Mouse (Mus musculus) myocyte (in vitro differentiated cells): ENCODE results near the gene Tlk2.

ENCODE experiments used
- CEBPB ChIP-seq: IDR thresholded peaks from 2 replicates; pipeline ENCODE4 v1.6.1; 2011; ENCODE audit warnings: mild to moderate bottlenecking, moderate library complexity; ENCODE audit not compliant: poor library complexity, insufficient read depth, severe bottlenecking
- E2F4 ChIP-seq: IDR thresholded peaks from one replicate; pipeline ENCODE4 v1.6.1; 2011; ENCODE audit warnings: mild to moderate bottlenecking, control low read depth, moderate library complexity; ENCODE audit not compliant: insufficient read depth
- MAX ChIP-seq: IDR thresholded peaks from one replicate; pipeline ENCODE4 v1.6.1; 2011; ENCODE audit warnings: low read depth, mild to moderate bottlenecking, control low read depth
- MYOD1 ChIP-seq, 3 experiments: IDR thresholded peaks; one replicate each; pipeline ENCODE4 v1.6.1; 2011; ENCODE audit warnings: control low read depth in 2 of 3, low read depth in 2 of 3, mild to moderate bottlenecking in 2 of 3, moderate library complexity in 1 of 3; ENCODE audit not compliant: insufficient read length in 2 of 3, control insufficient read depth in 1 of 3
- MYOG ChIP-seq, 3 experiments: IDR thresholded peaks; one replicate each; pipeline ENCODE4 v1.6.1; 2011; ENCODE audit warnings: control low read depth in 2 of 3, low read depth in 2 of 3, mild to moderate bottlenecking in 2 of 3; ENCODE audit not compliant: insufficient read length in 2 of 3, control insufficient read depth in 1 of 3, insufficient read depth in 1 of 3
- POLR2A ChIP-seq: IDR thresholded peaks from one replicate; pipeline ENCODE4 v1.6.1; 2011; ENCODE audit warnings: low read depth, mild to moderate bottlenecking, control low read depth, moderate library complexity; ENCODE audit not compliant: insufficient read length
- POLR2AphosphoS2 ChIP-seq: IDR thresholded peaks from one replicate; pipeline ENCODE4 v1.6.1; 2011; ENCODE audit warnings: low read depth, control low read depth; ENCODE audit not compliant: insufficient read length
- REST ChIP-seq: IDR thresholded peaks from one replicate; pipeline ENCODE4 v1.6.1; 2011; ENCODE audit warnings: mild to moderate bottlenecking, control low read depth, moderate library complexity; ENCODE audit not compliant: insufficient read depth, insufficient read length
- TCF12 ChIP-seq: IDR thresholded peaks from one replicate; pipeline ENCODE4 v1.6.1; 2011; ENCODE audit warnings: mild to moderate bottlenecking, control low read depth; ENCODE audit not compliant: poor library complexity, insufficient read depth, severe bottlenecking
- TCF3 ChIP-seq: IDR thresholded peaks from one replicate; pipeline ENCODE4 v1.6.1; 2011; ENCODE audit warnings: low read depth, control low read depth; ENCODE audit not compliant: insufficient read length
- USF1 ChIP-seq: IDR thresholded peaks from one replicate; pipeline ENCODE4 v1.6.1; 2011; ENCODE audit warnings: low read depth, mild to moderate bottlenecking, control low read depth, moderate library complexity

- TF ChIP-seq CEBPB = no peak
- no peak for TF ChIP-seq USF1
- no peak for TF ChIP-seq POLR2A
- TF ChIP-seq E2F4 = no peak
- TF ChIP-seq POLR2AphosphoS2 = no peak
- TF ChIP-seq MYOG (IDR thresholded peaks at IDR 0.05; ENCODE audit: control insufficient read depth in 1 of 3, insufficient read depth in 1 of 3, insufficient read length in 2 of 3, low read depth in 2 of 3) = no peak
- no peak for TF ChIP-seq MAX
- TF ChIP-seq MYOD1 (IDR thresholded peaks at IDR 0.05; ENCODE audit: control insufficient read depth in 1 of 3, insufficient read length in 2 of 3, low read depth in 2 of 3) = no peak
- TF ChIP-seq TCF12 = no peak
- TF ChIP-seq TCF3 = no peak
- no peak for TF ChIP-seq REST
Observed at GRCm38 (mm10) chr11:105166780-105167179, 11.8 kb upstream of the Tlk2 start.
